In the genomic region with DNA sequence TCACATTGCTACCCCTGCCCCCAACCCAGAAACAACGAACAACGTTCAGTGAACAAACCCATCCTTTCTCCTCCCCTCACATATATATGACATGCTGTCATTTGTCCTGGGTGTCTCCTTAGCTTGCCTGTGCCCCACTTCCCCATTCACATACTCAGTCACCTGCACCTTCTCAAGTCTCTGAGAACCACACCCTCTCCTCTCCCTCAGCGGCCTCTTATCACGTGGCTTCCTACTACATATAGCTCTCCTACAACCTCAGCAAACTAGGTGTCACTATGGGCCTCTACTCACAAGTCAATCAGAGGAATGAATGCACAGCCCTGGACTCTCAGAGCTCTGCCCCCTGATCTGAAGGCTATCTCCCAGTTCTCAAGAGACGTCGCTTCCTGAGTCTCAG, we compare ENCODE assay signal across 21 mouse cellular contexts.
DNase-seq lines count a peak whose midpoint lies in the region; ATAC-seq and TF ChIP-seq lines count a peak whose summit lies in the region.
"Had no signal": no experiment of that assay in that cellular context is flagged by ENCODE, and none has a peak within 500 bp of the region (broad histone marks: within the 10 kb centered on the region; RNA-seq: fewer than 3 reads in every experiment).

No protein-coding gene starts in this region.

- no peaks in the 10 kb centered on the region for H3K36me3 ChIP-seq in lung, embryonic 14.5 days (ENCODE audit: insufficient read depth)
- no peaks in the 10 kb centered on the region for H3K36me3 ChIP-seq in midbrain, embryonic 11.5 days (ENCODE audit: control insufficient read depth, insufficient read depth, low read length)
- no peaks in the 10 kb centered on the region for H3K36me3 ChIP-seq in midbrain, embryonic 16.5 days (ENCODE audit: control insufficient read depth, insufficient read depth, low read length)
- H3K36me3 ChIP-seq in intestine, embryonic 16.5 days (ENCODE audit: control insufficient read depth, insufficient read depth, low read length), result no peaks in the 10 kb centered on the region
- H3K36me3 ChIP-seq: embryonic facial prominence, embryonic 13.5 days; forebrain, embryonic 12.5 days; hindbrain, embryonic 10.5 days; hindbrain, embryonic 13.5 days had no signal

- no peak for TF ChIP-seq CTCF in lung, embryonic 14.5 days (IDR thresholded peaks at IDR 0.05; ENCODE audit: low read depth)

- 54% methylated on average over 6 of the region's 6 CpGs for WGBS in lung, embryonic 14.5 days
- WGBS in midbrain, embryonic 11.5 days, result 89% methylated on average over 6 of the region's 6 CpGs
- 93% methylated on average over 6 of the region's 6 CpGs for WGBS in midbrain, embryonic 16.5 days
- WGBS in intestine, embryonic 16.5 days, result 69% methylated on average over 6 of the region's 6 CpGs

- H3K4me3 ChIP-seq in lung, embryonic 14.5 days (ENCODE audit: low read depth, low read length), result no peak overlapping the region
- no peak overlapping the region for H3K4me3 ChIP-seq in midbrain, embryonic 11.5 days (ENCODE audit: low read depth, low read length)
- H3K4me3 ChIP-seq in midbrain, embryonic 16.5 days (ENCODE audit: low read depth, low read length), result no peak overlapping the region
- no peak overlapping the region for H3K4me3 ChIP-seq in intestine, embryonic 16.5 days (ENCODE audit: low read length)
- H3K4me3 ChIP-seq: embryonic facial prominence, embryonic 13.5 days; erythroblast, embryonic 14.5 days; forebrain, embryonic 12.5 days; heart, adult 2 months; hindbrain, embryonic 10.5 days; hindbrain, embryonic 13.5 days had no signal

- no peak overlapping the region for H3K9ac ChIP-seq in lung, embryonic 14.5 days
- no peak overlapping the region for H3K9ac ChIP-seq in midbrain, embryonic 11.5 days (ENCODE audit: low read length)
- H3K9ac ChIP-seq in midbrain, embryonic 16.5 days (ENCODE audit: low read depth, low read length), result no peak overlapping the region
- H3K9ac ChIP-seq in intestine, embryonic 16.5 days (ENCODE audit: low read depth, low read length), result no peak overlapping the region
- H3K9ac ChIP-seq: embryonic facial prominence, embryonic 13.5 days; forebrain, embryonic 12.5 days; hindbrain, embryonic 13.5 days had no signal

- H3K4me2 ChIP-seq in lung, embryonic 14.5 days, result no peak overlapping the region
- H3K4me2 ChIP-seq in midbrain, embryonic 11.5 days, result no peak overlapping the region
- no peak overlapping the region for H3K4me2 ChIP-seq in midbrain, embryonic 16.5 days (ENCODE audit: low read length)
- H3K4me2 ChIP-seq in intestine, embryonic 16.5 days (ENCODE audit: low read depth, low read length), result no peak overlapping the region
- H3K4me2 ChIP-seq: embryonic facial prominence, embryonic 13.5 days; forebrain, embryonic 12.5 days; heart, embryonic 11.5 days; hindbrain, embryonic 13.5 days had no signal

- no peak for DNase-seq in lung, embryonic 14.5 days
- DNase-seq in lung, postnatal 14 days, result no peak
- DNase-seq in midbrain, embryonic 11.5 days (ENCODE audit: low spot score, missing footprints), result peak; percentile 17
- DNase-seq in kidney, adult 18-20 months, result no peak
- DNase-seq in adrenal gland, postnatal 25 days, result no peak
- DNase-seq: adrenal gland, adult 2 months; cerebellum, adult 18-20 months; cerebellum, adult 9-10 months; heart, adult 2 months; heart, postnatal 36 days had no signal

- H3K4me1 ChIP-seq in lung, embryonic 14.5 days (ENCODE audit: insufficient read depth), result no peaks in the 10 kb centered on the region
- no peaks in the 10 kb centered on the region for H3K4me1 ChIP-seq in midbrain, embryonic 11.5 days (ENCODE audit: control insufficient read depth, insufficient read depth, low read length)
- no peaks in the 10 kb centered on the region for H3K4me1 ChIP-seq in midbrain, embryonic 16.5 days (ENCODE audit: control insufficient read depth, insufficient read depth, low read length)
- no peaks in the 10 kb centered on the region; the same call in 1 of the 2 replicates for H3K4me1 ChIP-seq in intestine, embryonic 16.5 days (ENCODE audit: control insufficient read depth, insufficient read depth, low read length)

- H3K9me3 ChIP-seq in lung, embryonic 14.5 days (ENCODE audit: low read depth, low read length), result no peaks in the 10 kb centered on the region
- H3K9me3 ChIP-seq in midbrain, embryonic 11.5 days (ENCODE audit: control insufficient read depth, low read length), result no peaks in the 10 kb centered on the region
- no peaks in the 10 kb centered on the region for H3K9me3 ChIP-seq in midbrain, embryonic 16.5 days (replicated peaks; ENCODE audit: control insufficient read depth, low read length, poor library complexity, severe bottlenecking)
- H3K9me3 ChIP-seq in intestine, embryonic 16.5 days (ENCODE audit: control insufficient read depth, low read length), result no peaks in the 10 kb centered on the region
- H3K9me3 ChIP-seq: embryonic facial prominence, embryonic 13.5 days; forebrain, embryonic 12.5 days; hindbrain, embryonic 10.5 days; hindbrain, embryonic 13.5 days had no signal

- ATAC-seq in lung, embryonic 14.5 days (ENCODE audit: insufficient read depth), result peak; percentile 38; the same call in 1 of the 2 replicates
- ATAC-seq in midbrain, embryonic 11.5 days (ENCODE audit: low FRiP score), result no peak
- ATAC-seq in midbrain, embryonic 16.5 days, result no peak
- ATAC-seq in intestine, embryonic 16.5 days, result peak; percentile 84
- ATAC-seq: CD4-positive, CD25-positive, alpha-beta regulatory T cell, adult 4 months; forebrain, embryonic 16.5 days; hindbrain, embryonic 16.5 days had no signal

- no peaks in the 10 kb centered on the region for H3K27me3 ChIP-seq in lung, embryonic 14.5 days (ENCODE audit: insufficient read depth, low read length)
- H3K27me3 ChIP-seq in midbrain, embryonic 11.5 days (ENCODE audit: control insufficient read depth, insufficient read depth, low read length), result no peaks in the 10 kb centered on the region
- H3K27me3 ChIP-seq in midbrain, embryonic 16.5 days (ENCODE audit: control insufficient read depth, insufficient read depth, low read depth, low read length), result no peaks in the 10 kb centered on the region
- H3K27me3 ChIP-seq in intestine, embryonic 16.5 days (replicated peaks; ENCODE audit: control insufficient read depth, insufficient read depth, low read length), result no peaks in the 10 kb centered on the region
- H3K27me3 ChIP-seq: embryonic facial prominence, embryonic 13.5 days; hindbrain, embryonic 13.5 days had no signal

- H3K27ac ChIP-seq in lung, embryonic 14.5 days (ENCODE audit: low read depth), result no peak overlapping the region
- no peak overlapping the region for H3K27ac ChIP-seq in midbrain, embryonic 11.5 days (ENCODE audit: low read depth, low read length)
- H3K27ac ChIP-seq in midbrain, embryonic 16.5 days (ENCODE audit: low read length), result no peak overlapping the region
- H3K27ac ChIP-seq in intestine, embryonic 16.5 days (ENCODE audit: low read length), result no peak overlapping the region
- H3K27ac ChIP-seq: embryonic facial prominence, embryonic 13.5 days; forebrain, embryonic 12.5 days; heart, adult 2 months; hindbrain, embryonic 10.5 days; hindbrain, embryonic 13.5 days had no signal

Comparison
In these comparisons a context has a peak if more than half of its experiments do, and no peak if none do; other contexts are left out.
1. ATAC-seq: peak in lung, embryonic 14.5 days (single experiment) and intestine, embryonic 16.5 days (single experiment); none in midbrain, embryonic 11.5 days (single experiment) and midbrain, embryonic 16.5 days (single experiment).